Mouse (Mus musculus): Measurements from ENCODE around the gene Rbms3.

The Rbms3 gene

DNA sequence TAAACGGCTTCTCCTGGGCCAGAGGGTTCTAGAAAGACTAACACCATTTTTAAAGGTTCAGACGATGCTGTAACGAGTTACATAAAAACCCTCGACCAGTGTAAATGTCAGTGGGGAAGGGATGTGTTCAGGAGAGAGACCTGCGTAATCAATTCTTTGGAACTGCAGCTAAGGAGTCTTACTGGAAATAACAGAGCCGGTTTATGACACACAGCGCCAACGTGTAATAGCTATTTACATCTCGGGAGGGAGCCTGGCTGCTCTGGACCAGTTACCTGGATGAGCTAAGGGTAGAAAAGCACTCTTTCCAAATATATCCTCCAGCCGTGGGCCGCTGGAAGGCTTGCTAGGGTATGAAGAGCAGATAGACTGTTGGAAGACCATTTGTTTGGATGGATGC lies 598.5 kb downstream of the Rbms3 start:
- no peak for DNase-seq

DNA sequence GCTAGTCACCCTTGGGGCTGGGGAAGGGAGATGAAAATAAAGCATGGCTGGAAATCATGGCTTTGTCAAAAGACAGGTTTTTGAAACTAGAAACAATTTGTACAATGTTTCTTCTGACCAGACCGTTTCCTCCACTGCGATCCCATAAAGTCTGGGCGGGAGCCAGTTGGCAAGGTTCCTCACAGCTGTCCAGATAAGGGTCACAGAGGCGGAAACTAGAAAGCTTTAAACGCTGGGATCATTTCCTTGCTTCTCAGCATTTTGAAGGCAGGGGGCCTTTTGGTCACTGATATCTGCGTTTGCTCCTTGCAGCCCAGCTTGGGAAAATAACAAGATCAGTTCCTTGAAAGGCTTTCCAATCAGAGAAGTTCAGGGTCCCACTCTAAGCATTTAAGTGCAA lies 598.9 kb downstream of the Rbms3 start:
- peak; percentile 44 for DNase-seq

DNA sequence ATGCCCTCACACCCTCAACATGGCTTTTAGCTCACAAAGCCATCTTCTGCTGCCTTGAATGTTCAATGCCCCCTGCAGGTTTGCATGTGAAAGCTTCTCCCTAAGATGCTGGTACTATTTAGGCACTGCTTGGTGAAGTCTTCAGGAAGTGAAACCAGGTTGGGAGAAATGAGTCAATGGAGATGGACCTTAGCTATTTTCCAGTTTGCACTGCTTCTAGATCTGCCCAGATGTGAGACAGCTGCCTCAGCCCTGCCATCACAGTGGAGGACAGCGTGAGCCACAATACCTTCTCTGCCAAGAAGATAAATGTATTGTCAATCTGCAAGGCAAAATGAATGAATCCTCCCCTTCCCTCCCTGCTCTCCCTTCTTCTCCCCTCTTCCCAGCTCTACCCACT lies 599.8 kb downstream of the Rbms3 start:
- DNase-seq = no peak

DNA sequence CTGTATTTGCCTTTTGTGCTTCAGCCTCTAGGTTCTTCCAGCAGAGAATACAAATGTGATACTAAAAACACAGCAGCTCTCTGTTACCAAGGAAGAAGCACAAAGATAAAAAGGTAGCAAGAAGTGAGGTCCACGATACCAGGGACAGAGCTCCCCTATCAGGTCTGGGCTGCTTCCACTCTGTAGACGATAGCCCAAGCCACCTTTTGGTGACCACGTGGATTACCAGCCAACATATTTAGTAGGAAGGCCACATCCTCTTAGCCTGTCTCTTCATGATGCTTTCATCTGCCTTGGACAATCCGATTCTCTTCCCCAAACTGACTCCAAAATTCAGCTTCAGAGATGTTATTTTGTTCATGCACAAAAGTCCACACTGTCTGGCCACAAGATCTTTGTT lies 601.1 kb downstream of the Rbms3 start:
- DNase-seq = no peak

DNA sequence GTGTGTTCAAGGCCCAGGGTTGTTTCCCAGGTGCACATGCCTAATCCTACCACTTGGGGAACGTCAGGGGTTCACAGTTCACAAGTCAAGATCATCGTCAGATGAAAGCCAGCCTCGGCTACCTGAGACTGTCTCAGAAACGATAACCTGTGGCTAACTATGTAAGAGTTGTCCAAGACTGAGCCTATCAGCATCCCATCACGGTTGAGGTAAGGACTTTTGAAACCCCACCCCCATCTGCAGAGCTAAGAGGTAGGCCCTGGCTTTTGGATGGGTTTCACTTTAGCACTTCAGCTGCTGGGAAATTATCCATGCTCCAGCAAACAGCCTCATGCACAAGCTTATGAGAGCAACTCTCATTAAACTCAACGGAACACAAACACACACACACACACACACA lies 607.6 kb downstream of the Rbms3 start:
- DNase-seq = no peak

DNA sequence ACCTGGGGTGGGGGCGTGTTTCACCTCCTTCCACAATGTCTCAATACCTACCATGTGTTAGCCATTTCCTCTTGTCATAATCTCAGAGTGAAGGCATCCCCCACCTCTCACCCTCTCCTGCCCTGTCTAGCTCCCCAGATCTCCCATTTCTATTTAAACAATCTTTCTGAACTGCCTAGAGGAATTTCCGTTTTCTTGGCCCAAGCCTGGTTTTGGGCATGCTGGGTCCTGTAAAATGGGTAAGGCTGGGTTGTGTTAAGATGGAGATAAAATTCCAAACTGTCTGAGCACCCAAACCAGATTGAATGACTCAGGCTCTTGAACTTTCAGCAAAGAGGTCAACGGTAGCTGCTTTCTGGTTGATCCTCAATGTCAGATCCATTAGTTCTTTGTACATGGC lies 608.2 kb downstream of the Rbms3 start:
- DNase-seq = no peak

DNA sequence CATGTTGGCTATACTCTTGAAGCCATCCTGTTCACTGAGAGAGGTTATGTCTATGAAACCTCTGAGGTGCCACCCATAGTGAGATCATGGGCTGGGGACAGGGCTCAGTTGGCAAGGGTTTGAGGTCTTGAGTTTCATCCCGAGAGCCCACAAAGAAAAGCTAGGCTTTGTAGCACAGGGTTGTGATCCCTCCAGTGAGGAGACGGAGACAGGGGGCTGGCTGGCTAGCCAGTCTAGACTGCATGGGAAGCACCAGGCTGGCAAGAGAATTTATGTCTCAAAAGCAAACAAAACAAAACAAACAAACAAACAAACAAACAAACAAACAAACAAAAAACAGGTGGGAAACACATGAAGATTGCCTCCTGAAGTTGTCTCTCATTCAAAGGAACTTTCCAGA lies 609.5 kb downstream of the Rbms3 start:
- no peak for DNase-seq

DNA sequence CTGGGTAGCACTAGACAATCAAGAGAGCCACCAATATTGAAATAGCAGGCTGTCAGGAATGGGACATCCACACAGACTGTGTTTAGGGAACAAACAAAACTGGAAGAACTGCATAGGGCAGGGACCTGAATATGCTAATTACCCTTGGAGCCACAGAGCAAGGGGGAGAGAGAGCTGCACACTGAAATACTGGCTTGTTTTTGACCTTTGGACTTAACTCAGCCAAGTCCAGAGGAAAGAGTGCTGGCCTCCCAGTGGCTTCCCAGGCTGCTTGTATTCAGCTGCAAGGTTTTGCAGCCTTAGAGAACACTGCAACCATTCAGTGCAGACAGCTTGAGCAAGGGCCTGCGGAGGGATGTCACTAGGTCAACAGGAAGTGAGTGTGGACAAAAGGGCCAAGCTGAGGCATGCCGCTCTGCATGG lies 611.0 kb downstream of the Rbms3 start:
- peak; percentile 61 for DNase-seq

DNA sequence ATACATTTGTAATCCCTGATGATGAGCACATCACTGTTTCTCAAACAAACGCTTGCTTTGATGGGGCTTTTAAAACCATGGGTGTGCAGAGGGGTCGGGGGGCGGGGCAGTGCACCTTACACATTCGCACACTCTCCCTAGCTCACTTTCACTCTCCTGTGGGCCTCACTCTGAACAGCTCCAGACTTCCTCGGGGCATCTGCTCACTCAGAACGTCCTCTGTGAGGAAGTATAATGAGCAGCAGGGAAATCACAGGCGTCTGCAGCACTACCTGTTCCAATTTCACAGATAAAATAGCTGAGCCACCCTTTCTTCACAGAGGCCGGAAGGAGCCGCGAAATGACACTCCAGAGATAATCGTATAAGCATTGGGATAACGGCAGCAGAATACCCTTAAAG lies 611.4 kb downstream of the Rbms3 start:
- no peak for DNase-seq

DNA sequence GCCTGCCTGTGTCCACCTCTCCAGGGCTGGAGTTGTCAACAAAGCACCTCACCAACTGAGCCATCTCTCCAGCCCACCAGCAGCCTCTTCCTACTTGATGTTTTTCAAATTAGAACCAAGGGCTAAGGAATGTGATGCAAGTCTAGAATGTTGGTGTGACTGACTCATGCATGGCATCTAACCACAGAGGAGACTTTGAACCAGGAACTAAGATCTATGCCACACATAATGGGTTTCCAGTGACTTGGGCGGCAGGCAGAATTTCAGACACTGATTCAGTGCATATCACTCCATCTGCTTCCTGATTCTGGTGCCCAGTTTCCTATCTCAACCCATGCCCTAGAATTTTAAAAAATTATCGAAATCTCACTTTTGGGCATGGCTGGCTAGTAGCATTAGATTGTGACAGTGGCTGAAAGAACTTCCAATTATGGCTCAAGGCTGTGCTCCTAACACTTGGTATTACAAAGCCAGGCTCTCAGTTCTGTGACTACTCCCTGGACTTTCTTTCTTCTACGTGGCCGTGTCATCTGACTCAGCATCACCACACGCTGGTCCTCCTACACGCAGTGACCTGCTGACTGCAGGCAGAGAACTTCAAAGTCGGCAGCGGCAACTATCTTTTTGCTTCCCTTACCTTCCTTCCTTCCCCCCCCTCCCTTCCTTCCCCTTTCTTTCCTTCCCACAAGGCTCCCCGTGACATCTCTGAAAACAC lies 613.0 kb downstream of the Rbms3 start:
- DNase-seq = no peak

DNA sequence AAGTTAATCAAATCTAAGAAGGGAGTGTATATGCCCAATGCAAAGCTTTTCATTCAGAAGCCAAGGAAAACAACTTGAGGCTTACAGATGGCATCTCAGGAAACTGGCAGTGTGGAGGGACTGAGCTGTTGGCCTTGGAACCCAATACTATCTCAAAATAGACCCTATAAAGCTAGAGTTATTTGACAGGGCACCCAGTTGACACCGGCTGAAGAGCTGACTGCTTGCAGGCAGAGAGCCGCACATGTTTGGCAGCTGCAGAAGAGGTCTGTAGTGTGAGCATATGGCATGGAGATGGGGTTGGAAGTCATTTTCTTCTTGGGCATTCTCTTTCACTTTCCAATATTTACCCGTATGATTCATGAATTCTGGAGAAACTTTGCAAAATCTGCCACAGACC lies 616.3 kb downstream of the Rbms3 start:
- DNase-seq = no peak

DNA sequence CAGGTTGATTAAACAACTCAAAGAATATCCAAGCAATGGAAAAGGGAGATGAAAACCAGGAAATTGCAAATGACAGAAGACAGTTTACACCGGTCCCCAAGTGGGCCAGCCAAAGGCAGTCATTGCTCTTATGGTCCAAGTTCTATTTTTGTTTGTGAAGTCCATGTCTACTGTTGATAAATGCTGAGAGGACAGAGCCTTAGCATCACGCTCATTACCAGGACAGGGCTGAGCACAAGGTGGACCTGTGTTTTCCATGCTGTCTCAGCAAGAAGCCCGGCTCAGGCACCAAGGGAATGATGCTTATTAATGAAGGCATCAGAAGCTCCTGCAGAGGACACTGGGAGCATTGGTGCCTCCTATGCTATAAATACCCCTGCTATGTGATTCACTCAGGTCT lies 618.9 kb downstream of the Rbms3 start:
- no peak for DNase-seq

DNA sequence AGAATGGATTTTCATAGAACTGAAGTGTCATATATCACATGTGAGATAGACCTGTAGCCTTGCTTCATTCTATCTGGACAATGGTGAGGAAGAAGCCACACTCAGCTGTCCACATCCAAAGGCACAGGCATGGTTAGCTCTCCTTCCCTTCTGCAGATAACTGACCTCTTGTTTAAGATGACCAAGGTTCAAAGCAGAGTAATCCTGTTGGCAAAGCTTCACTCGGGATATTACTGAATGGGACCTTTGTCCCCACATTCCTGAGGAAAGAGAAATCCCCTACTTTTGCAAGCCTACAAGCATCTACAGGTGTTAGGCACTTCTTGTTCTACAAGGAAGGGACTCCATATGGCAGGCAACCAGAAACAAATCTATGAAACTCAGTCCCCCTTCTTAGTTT lies 621.5 kb downstream of the Rbms3 start:
- no peak for DNase-seq

DNA sequence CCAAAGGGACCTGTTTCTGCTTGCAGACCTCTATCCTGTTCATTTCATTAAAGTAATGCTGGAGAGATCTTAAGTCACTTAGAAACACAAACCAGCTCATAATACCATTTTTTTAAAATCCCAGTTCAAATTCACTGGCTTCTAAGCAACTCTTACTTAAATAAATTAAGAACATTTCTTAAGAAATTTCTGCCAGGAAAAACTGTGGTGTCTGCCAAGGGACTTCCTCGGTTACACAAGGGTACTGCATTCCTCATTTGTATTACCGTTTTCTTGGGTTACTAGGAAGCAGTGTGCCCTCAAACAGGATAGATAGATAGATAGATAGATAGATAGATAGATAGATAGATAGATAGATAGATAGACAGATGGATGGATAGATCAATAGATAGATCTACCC lies 627.6 kb downstream of the Rbms3 start:
- no peak for DNase-seq

DNA sequence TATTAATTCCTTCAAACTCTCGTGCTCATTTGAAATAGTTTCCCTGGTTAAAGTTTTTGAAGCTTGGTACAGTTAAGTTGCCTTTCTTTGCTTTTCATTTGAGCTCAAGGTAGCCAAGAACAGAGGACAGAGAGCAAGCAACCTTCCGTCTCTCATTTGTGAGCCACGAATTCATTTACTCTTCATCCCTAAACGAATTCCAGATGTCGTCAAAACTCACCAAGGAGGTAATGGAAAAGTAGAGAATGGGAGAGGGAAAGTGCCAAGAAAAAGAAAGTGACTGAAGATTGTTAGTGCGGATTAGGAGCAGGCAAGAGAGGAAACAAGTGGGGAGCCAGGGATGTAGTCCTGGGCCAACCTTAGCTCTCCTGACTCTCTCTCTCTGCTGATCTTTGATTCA lies 630.5 kb downstream of the Rbms3 start:
- DNase-seq = peak; percentile 48

DNA sequence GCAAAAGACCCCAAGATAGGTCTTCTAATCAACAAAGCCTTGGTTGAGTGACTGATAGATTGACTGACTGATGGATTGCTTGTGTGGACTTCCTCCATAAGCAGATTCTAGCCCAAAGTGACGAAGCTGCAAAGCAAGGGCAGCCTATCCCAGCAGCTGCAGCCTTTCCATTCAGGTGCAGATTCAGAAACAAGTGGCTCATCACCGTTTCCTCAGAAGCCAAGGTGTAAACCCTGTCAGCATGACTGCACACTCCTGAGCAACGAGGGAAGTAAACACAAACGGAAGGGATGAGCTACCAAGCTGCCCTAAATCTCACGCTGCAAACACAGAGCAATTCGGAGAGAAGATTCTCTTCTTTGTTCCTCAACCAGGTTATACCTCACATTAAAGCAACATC lies 639.4 kb downstream of the Rbms3 start:
- DNase-seq = no peak

DNA sequence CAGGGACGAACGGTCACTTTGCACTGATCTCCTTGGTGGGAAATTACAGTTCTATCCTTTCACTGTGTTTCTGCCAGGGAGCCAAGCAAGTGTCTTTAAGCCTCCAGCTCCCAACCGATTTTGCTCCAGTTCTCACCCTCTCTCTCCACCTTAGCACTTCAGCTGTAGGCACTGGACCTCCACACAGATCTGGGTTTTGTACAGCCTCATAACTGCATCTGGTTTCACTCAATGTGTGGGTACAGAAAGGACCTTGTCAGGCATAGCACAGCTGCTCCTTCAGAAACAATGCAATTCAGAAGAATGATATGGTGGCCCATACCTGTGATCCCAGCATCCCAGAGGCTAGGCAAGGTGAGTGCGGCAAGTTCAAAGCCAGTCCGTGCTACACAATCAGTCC lies 648.9 kb downstream of the Rbms3 start:
- no peak for DNase-seq

DNA sequence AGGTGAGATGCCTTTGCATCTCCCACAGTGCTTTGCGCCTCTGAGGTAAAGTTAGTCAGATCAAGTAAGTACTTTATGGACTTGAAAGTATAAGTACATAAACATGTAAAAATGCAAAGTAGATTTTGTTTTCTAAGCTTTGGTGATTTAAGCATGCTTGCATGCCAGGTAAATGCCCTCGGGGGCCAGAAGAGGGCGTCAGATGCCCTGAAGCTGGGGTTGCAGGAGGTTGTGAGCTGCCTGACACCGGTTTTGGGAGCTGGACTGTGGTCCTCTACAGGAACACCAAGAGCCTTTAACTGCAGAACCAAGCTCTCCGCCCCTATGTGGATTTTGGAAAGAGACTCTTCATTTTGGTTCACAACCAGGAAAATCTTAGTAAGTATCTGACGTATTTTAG lies 652.3 kb downstream of the Rbms3 start:
- DNase-seq = no peak

DNA sequence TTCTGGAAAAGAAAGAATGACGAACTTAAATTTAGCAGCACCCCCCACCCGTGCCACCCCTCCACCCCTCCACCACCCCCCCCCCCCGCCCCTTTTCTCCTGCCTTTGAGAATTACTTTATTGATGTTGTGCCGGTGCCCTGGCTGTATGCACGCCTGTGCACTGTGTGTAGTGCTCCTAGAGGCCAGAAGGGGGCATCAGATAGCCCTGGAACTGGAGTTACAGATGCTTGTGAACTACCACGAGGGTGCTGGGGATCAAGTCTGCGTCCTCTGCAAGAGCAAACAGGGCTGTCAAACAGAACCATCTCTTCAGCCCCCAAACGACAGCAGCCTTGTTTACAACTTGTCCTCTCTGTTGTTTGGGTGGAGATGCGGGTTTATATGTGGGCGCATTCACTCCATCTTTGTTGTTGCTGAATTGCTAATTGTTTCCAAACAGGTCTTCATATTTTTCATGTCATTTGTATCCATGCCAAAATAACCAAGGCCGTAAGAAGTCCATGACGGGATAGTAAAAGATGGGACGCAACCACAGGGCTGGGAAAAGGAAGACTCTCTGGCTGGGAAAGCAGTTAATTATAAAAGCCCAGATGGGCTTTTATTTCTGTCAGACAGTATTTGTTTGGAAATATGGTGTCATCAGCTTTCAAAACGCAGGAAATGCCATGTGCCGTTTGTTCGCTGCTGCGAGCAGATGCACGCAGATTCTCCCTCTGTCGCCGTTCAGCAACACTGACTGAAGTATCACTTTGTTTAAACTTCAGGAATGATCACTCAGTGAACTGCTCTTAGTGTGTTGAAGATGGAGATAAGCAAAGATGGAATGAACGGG lies 652.9 kb downstream of the Rbms3 start:
- DNase-seq = no peak

DNA sequence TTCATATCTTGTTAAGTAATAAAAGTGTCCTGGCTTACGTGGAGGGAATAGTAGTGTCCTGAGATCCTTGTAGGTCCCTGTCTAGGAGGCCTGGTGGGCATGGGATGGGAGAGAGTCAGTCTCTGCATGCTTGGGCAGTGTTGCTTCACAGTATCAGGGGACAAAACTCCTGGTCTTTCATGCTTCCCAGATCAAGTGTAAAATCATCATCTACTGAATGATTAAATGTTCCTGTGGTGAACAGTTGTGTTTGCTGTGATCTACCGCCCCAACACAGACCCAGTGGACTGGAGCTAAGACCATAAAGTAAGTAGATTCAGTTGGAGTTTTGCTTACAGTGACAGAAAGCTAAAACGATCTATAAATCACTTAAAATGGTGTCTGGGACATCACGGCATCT lies 654.4 kb downstream of the Rbms3 start:
- no peak for DNase-seq

DNA sequence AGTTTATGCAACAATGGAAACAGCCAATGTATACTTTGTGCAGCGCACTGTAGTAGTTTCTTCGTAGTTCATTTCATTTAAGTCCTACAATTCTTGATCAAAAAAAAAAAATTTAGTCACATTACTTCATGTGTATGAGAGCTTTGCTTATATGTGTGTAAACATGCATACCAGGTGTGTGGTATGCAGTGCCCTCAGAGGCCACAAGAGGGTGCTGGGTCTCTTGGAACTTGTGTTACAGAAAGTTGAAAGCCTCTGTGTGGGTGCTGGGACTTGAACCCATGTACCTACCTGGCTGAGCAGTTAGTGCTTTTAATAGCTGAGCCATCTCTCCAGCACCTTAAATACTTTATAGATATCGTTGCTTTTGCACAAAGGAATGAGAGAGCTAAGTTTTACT lies 655.6 kb downstream of the Rbms3 start:
- no peak for DNase-seq

DNA sequence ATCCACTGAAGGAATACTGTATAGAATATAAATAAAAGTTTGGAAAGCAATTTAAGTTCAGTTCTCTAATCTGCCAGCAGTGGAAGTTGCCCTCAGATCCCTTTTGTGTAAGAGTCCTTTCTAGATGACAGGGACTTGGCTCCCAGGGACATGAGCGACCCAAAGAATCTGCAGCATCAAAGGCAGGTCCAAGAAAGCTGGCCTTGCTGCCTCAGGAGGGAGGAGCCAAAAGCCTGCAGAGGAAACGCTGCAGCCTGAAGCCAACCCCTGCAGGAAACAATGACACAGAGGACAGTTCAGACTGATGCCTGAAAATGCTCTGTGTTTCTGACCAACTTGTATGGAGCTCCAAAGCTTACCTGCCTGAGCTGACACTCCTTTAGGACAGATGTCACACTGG lies 656.1 kb downstream of the Rbms3 start:
- DNase-seq = no peak

DNA sequence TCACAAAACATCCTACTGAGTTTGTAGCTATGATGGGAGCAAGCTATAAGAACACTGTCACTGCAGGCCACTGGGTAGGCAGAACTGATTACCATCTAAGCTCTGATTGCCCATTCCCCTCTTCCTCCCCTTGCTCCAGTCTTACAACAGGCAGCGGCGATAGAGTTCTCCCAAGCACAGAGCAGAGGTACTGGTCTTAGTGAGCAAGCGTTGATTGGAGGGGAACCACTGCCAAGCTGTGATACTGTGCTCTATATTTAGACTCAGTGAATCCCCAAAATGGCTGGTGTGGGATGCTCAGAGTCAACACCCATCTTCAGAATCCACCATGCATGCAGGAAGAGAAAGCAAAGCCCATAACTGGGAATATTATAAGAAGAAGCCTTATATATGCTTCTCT lies 662.4 kb downstream of the Rbms3 start:
- no peak for DNase-seq

DNA sequence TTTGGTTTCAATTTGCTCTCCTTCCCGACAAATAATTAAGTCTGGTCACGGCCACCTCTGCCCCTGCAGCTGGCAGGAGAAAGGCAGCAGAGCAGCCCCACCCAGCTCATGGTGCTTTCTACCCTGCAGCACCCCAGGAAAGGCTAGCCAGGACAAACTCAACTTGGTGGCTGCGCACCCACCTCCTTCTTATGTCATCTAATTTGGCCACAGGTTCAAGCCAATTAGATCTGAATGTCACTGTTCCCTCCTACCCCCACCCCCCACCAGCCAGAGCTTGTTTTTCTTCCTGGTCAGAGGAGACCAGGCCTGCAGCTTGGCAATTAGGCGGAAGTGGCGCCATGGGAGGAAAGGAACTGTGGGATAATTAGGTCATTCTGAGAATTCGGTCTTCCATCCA lies 664.0 kb downstream of the Rbms3 start:
- DNase-seq = peak; percentile 42

DNA sequence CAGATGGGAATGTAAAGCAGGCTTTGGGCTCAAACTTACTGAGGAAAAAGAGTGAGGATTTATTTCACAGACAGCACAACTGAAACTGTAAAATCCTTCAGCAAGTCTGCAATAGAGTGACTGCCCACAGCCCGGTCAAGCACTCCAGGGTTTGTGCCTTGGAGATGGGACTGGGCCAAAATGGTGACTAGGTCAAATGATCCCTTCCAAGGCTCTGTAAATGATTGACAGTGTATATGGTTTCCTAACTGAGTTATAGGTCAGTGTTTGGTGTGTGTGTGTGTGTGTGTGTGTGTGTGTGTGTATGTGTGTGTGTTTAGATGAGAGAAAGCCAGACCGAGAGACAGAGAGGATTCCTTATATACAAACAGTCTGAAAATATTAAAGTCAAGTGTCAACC lies 673.6 kb downstream of the Rbms3 start:
- DNase-seq = no peak
